Comparison of ENCODE assay signal across 21 mouse cellular contexts in genomic region chr4:108033041-108033764, GRCm38 (mm10).
DNase-seq lines count a peak whose midpoint lies in the region; ATAC-seq lines count a peak whose summit lies in the region.
"Had no signal": no experiment of that assay in that cellular context is flagged by ENCODE, and none has a peak within 500 bp of the region (broad histone marks: within the 10 kb centered on the region; RNA-seq: fewer than 3 reads in every experiment).

No protein-coding gene starts in this region.

- ATAC-seq in frontal cortex, adult (ENCODE audit: low TSS enrichment): peak; percentile 68
- ATAC-seq in limb, embryonic 12.5 days (ENCODE audit: insufficient number of reproducible peaks, insufficient read depth, low FRiP score, low TSS enrichment, low read depth): no peak
- ATAC-seq in midbrain, embryonic 16.5 days: no peak
- ATAC-seq: forebrain, postnatal 0 days; hindbrain, embryonic 16.5 days; intestine, postnatal 0 days had no signal

- 79% methylated on average over 8 of the region's 8 CpGs for WGBS in limb, embryonic 12.5 days
- WGBS in limb, embryonic 10.5 days: 84% methylated on average over 8 of the region's 8 CpGs
- WGBS in midbrain, embryonic 16.5 days: 83% methylated on average over 8 of the region's 8 CpGs

- no peak for DNase-seq in frontal cortex, postnatal 14 days (ENCODE audit: low spot score in 2 of 2)
- DNase-seq in limb, embryonic 10.5 days (ENCODE audit: low spot score): no peak
- peak; percentile 30 for DNase-seq in urinary bladder, postnatal 14 days (ENCODE audit: low spot score)
- no peak for DNase-seq in urinary bladder, adult 18-20 months (ENCODE audit: low spot score in 2 of 2)
- peak; percentile 52 for DNase-seq in telencephalon, adult 2 months (ENCODE audit: low read depth, low spot score)
- DNase-seq: cerebellum, adult 9-10 months; forebrain, postnatal 0 days; gastrocnemius, postnatal 14 days; retina, postnatal 1 day; spleen, adult 18-20 months; thymus, adult 18-20 months had no signal

- no peak overlapping the region for H3K9ac ChIP-seq in limb, embryonic 12.5 days (replicated peaks)
- no peak overlapping the region for H3K9ac ChIP-seq in midbrain, embryonic 16.5 days (ENCODE audit: low read depth, low read length)
- H3K9ac ChIP-seq: forebrain, postnatal 0 days; limb, embryonic 13.5 days; liver, embryonic 14.5 days had no signal

- no peaks in the 10 kb centered on the region for H3K36me3 ChIP-seq in limb, embryonic 12.5 days
- no peaks in the 10 kb centered on the region for H3K36me3 ChIP-seq in limb, embryonic 10.5 days
- H3K36me3 ChIP-seq in midbrain, embryonic 16.5 days (ENCODE audit: control insufficient read depth, insufficient read depth, low read length): no peaks in the 10 kb centered on the region
- H3K36me3 ChIP-seq: kidney, embryonic 15.5 days; limb, embryonic 13.5 days; midbrain, embryonic 10.5 days had no signal

- H3K9me3 ChIP-seq in limb, embryonic 12.5 days: no peaks in the 10 kb centered on the region
- no peaks in the 10 kb centered on the region for H3K9me3 ChIP-seq in limb, embryonic 10.5 days (replicated peaks)
- no peaks in the 10 kb centered on the region for H3K9me3 ChIP-seq in midbrain, embryonic 16.5 days (replicated peaks; ENCODE audit: control insufficient read depth, low read length, poor library complexity, severe bottlenecking)
- H3K9me3 ChIP-seq: kidney, embryonic 15.5 days; limb, embryonic 13.5 days; midbrain, embryonic 10.5 days had no signal

- H3K4me2 ChIP-seq in limb, embryonic 12.5 days: 0 out of 2 replicates have a peak overlapping the region, but pooled peaks have one; percentile 100
- no peak overlapping the region for H3K4me2 ChIP-seq in midbrain, embryonic 16.5 days (ENCODE audit: low read length)

- H3K4me1 ChIP-seq in limb, embryonic 12.5 days (replicated peaks): peaks cover 20% of the 10 kb centered on the region
- peaks cover 22% of the 10 kb centered on the region for H3K4me1 ChIP-seq in limb, embryonic 10.5 days
- H3K4me1 ChIP-seq in midbrain, embryonic 16.5 days (ENCODE audit: control insufficient read depth, insufficient read depth, low read length): peaks cover 12% of the 10 kb centered on the region

- no peak overlapping the region for H3K27ac ChIP-seq in limb, embryonic 12.5 days
- H3K27ac ChIP-seq in limb, embryonic 10.5 days: no peak overlapping the region
- H3K27ac ChIP-seq in midbrain, embryonic 16.5 days (ENCODE audit: low read length): no peak overlapping the region
- H3K27ac ChIP-seq: kidney, embryonic 15.5 days; limb, embryonic 13.5 days; liver, embryonic 14.5 days; macrophage; midbrain, embryonic 10.5 days had no signal

- H3K4me3 ChIP-seq in limb, embryonic 12.5 days (replicated peaks): no peak overlapping the region
- H3K4me3 ChIP-seq in limb, embryonic 10.5 days: no peak overlapping the region
- H3K4me3 ChIP-seq in midbrain, embryonic 16.5 days (ENCODE audit: low read depth, low read length): no peak overlapping the region

- H3K27me3 ChIP-seq in limb, embryonic 12.5 days: peaks cover 54% of the 10 kb centered on the region
- H3K27me3 ChIP-seq in limb, embryonic 10.5 days (ENCODE audit: low read depth, poor library complexity, severe bottlenecking): peaks cover 66% of the 10 kb centered on the region
- peaks cover 28% of the 10 kb centered on the region for H3K27me3 ChIP-seq in midbrain, embryonic 16.5 days (ENCODE audit: control insufficient read depth, insufficient read depth, low read depth, low read length)

Comparison
In these comparisons a context has a peak if more than half of its experiments do, and no peak if none do; other contexts are left out.
1. DNase-seq: peak in urinary bladder, postnatal 14 days (single experiment) and telencephalon, adult 2 months (single experiment); none in frontal cortex, postnatal 14 days (0 of 2), limb, embryonic 10.5 days (single experiment) and urinary bladder, adult 18-20 months (0 of 2).